Mouse (Mus musculus) heart, adult 2 months (tissue): ENCODE results near the gene Stat5b. TPM values are rescaled to one million over a fixed set of nuclear protein-coding genes. Genes with fewer than 3 reads are reported as not detected.

Source experiments
- DNase-seq, 2 experiments: peaks; one replicate each; pipeline ENCODE4 v3.0.0; 2021
- H3K27ac ChIP-seq: fragments of 200-600 bp; 2 replicates; pipeline ENCODE4 v1.8.1; 2022
- H3K27me3 ChIP-seq: fragments of 200-500 bp; 2 replicates; pipeline ENCODE4 v1.6.1; 2012; ENCODE audit warnings: mild to moderate bottlenecking, low read length, inconsistent platforms, mixed read lengths; ENCODE audit not compliant: control insufficient read depth, insufficient read depth
- H3K36me3 ChIP-seq: fragments of 200-500 bp; 2 replicates; pipeline ENCODE4 v1.6.1; 2012; ENCODE audit warnings: low read length, inconsistent platforms; ENCODE audit not compliant: control insufficient read depth, insufficient read depth
- H3K4me1 ChIP-seq: fragments of 200-500 bp; 2 replicates; pipeline ENCODE4 v1.6.1; 2011; ENCODE audit warnings: low read length; ENCODE audit not compliant: control insufficient read depth, insufficient read depth
- H3K4me3 ChIP-seq: fragments of 200-600 bp; 2 replicates; pipeline ENCODE4 v1.8.1; 2022
- H3K79me2 ChIP-seq: fragments of 200-500 bp; replicated peaks from 2 replicates; pipeline ENCODE4 v1.6.1; 2012; ENCODE audit warnings: mild to moderate bottlenecking, inconsistent platforms, low read length, moderate library complexity, mixed read lengths; ENCODE audit not compliant: control insufficient read depth, insufficient read depth
- H3K9ac ChIP-seq: fragments of 200-500 bp; 2 replicates; pipeline ENCODE4 v1.6.1; 2012; ENCODE audit warnings: low read depth, mild to moderate bottlenecking, control low read depth, inconsistent platforms, low read length, mixed read lengths
- CTCF ChIP-seq: fragments of 200-600 bp; IDR thresholded peaks from 2 replicates; pipeline ENCODE4 v1.8.1; 2022; ENCODE audit warnings: antibody characterized with exemption, mild to moderate bottlenecking, moderate library complexity
- EP300 ChIP-seq: fragments of 200-500 bp; IDR thresholded peaks from 2 replicates; pipeline ENCODE4 v1.6.1; 2011; ENCODE audit warnings: low read depth, low read length, control low read depth; ENCODE audit not compliant: insufficient read depth
- POLR2A ChIP-seq: fragments of 200-500 bp; IDR thresholded peaks from 2 replicates; pipeline ENCODE4 v1.6.1; 2011; ENCODE audit warnings: mild to moderate bottlenecking, low read depth, low read length, control low read depth; ENCODE audit not compliant: insufficient read depth
- WGBS: fragments of 180-500 bp; shearing (Covaris S2); methylation state at CpG from one replicate; pipeline ENCODE4 v1.1.7; 2018; 5-methylcytosine and 5-hydroxymethylcytosine counted together
- intact Hi-C: fragments of 180-260 bp; cut with DNase I; formaldehyde crosslinking; loops from one replicate; pipeline ENCODE4 v1.15.1; 2025
- polyA plus RNA-seq: library from polyadenylated mRNA; depleted of rRNA; stranded (reverse); fragments of >200 nt; gene quantifications from 2 replicates; pipeline ENCODE4 v1.2.3, GENCODE M21; 2012
- total RNA-seq, 2 experiments: library from RNA; stranded (reverse); gene quantifications; 2 replicates each; pipeline ENCODE4 v1.2.3; 2021

Stat5b gene
- total and polyA plus RNA-seq, 3 experiments = 35.4 to 65.2 (median 58.6) TPM

DNA sequence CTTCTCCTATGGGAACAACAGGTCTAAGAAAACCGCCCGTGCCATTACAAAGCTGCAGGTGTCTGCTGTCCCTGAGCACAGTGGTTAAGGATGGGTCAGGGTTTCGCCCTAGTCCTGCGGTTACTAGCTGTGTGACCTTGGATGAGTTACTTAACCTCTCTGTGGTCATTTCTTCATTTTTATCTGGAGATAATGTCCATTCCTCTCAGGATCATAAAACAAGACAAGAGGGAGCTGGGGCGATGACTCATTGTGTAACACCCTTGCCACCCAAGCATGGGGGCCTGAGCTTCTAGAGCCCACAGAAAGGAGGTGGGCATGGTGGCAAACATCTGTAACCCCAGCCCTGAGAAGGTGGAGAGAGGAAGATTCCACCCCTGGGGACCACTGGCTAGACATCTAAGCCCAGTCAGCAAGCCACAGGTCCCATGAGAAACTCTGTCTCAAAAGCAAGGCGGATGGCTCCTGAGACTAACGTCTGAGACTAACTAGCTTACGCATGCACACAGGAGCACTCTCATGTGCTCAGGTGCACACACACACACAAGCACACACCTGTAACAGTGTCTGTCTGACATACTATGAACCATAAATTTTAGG is 7.4 kb downstream of the Stat5b start:
- intact Hi-C loops = no loop called here
- no peak overlapping the region for H3K9ac ChIP-seq
- H3K79me2 ChIP-seq = peaks cover 9% of the 10 kb centered on the region
- no peak overlapping the region for H3K4me3 ChIP-seq
- WGBS = 91% methylated on average over 8 of the region's 8 CpGs
- TF ChIP-seq POLR2A = no peak
- no peak for TF ChIP-seq CTCF
- no peak for TF ChIP-seq EP300
- H3K27me3 ChIP-seq = no peaks in the 10 kb centered on the region
- DNase-seq = no peak
- peaks cover 11% of the 10 kb centered on the region for H3K4me1 ChIP-seq
- H3K27ac ChIP-seq = no peak overlapping the region
- H3K36me3 ChIP-seq = peaks cover 7% of the 10 kb centered on the region; the same call in 1 of the 2 replicates

DNA sequence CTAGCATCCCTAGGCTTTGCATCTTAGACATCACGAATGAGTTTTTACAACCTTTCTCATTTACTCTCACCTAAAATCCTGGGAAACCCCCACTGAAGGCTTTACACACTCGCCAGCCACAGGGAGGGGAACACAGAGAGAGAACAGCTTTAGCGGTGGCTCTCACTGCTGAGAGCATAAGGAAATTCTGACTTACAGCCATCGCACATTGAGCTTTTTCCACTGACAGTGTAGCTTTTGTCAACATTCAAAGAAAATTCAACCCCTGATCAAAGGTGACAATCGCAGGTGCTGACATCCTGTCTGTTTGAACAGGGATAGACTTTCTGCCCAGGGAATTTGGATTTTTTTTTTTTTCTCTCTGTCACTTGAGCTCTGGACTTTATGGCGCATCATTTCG is 8.5 kb downstream of the Stat5b start:
- no peak for DNase-seq
- intact Hi-C loops = no loop called here
- Histone ChIP-seq H3K9ac (no peak overlapping the region), H3K4me3 (no peak overlapping the region), H3K36me3 (peaks cover 5% of the 10 kb centered on the region; the same call in 1 of the 2 replicates), H3K79me2 (peaks cover 9% of the 10 kb centered on the region), H3K27ac (no peak overlapping the region), H3K27me3 (no peaks in the 10 kb centered on the region), H3K4me1 (peaks cover 11% of the 10 kb centered on the region)
- WGBS = 88% methylated on average over 7 of the region's 7 CpGs
- TF ChIP-seq CTCF (no peak), POLR2A (no peak), EP300 (no peak)

DNA sequence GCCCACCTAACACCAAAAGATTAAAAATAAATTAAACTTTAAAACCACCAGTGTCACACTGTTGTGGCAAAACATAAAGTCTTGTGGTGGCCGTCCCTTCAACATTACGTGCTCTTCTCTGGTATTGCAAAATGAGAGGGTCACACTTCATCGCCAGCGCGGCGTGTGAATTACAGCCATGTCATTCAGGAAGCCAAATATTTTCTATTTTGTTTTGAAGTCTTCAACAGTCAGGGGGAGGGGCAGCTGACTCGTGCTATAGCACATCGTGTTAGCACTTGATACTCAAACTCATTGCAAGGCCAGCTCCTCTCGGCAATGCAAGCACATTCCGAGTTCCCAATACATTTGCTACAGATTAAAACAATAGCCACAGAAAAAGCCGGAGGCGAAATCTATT is 9.7 kb downstream of the Stat5b start:
- Histone ChIP-seq H3K36me3 (peaks cover 5% of the 10 kb centered on the region; the same call in 1 of the 2 replicates), H3K9ac (no peak overlapping the region), H3K27me3 (no peaks in the 10 kb centered on the region), H3K4me1 (peaks cover 9% of the 10 kb centered on the region), H3K27ac (no peak overlapping the region; the same call in none of the 2 replicates), H3K4me3 (no peak overlapping the region), H3K79me2 (peaks cover 9% of the 10 kb centered on the region)
- no peak for DNase-seq
- TF ChIP-seq CTCF (no peak), POLR2A (no peak), EP300 (no peak)
- WGBS = 29% methylated on average over 12 of the region's 12 CpGs
- intact Hi-C loops = no loop called here

DNA sequence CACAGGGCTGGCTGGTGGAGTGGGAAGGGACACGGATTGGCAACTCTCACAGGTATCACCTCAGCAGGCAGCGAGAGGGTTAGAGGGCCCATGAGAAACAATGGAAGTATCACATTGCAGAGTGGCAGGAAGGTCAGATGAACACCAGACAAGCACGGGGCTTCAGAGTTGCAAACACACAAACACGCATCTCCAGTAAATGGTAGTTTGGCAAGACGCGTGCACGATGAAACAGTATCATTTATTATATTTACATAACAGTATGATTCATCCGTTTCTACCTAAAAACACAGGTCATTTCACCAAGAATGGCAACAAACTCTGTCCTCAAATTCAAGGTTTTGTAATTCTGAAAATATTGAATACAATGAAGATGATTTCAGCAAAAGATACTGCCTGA is 11.0 kb downstream of the Stat5b start:
- intact Hi-C loops = no loop called here
- Histone ChIP-seq H3K9ac (no peak overlapping the region), H3K4me1 (peaks cover 5% of the 10 kb centered on the region), H3K27ac (peak overlapping the region; percentile 43), H3K79me2 (peaks cover 7% of the 10 kb centered on the region), H3K36me3 (peaks cover 5% of the 10 kb centered on the region; the same call in 1 of the 2 replicates), H3K4me3 (no peak overlapping the region), H3K27me3 (no peaks in the 10 kb centered on the region)
- 48% methylated on average over 8 of the region's 8 CpGs for WGBS
- TF ChIP-seq POLR2A = no peak
- TF ChIP-seq EP300 = no peak
- TF ChIP-seq CTCF = no peak
- DNase-seq = peak in 1 of 2 experiments; percentile 17

- Histone ChIP-seq H3K9ac (no peak overlapping the region), H3K36me3 (peaks cover 5% of the 10 kb centered on the region; the same call in 1 of the 2 replicates), H3K27ac (no peak overlapping the region), H3K79me2 (peaks cover 8% of the 10 kb centered on the region), H3K4me3 (no peak overlapping the region), H3K4me1 (peaks cover 5% of the 10 kb centered on the region), H3K27me3 (no peaks in the 10 kb centered on the region)
- DNase-seq = no peak
- intact Hi-C loops = no loop called here
- TF ChIP-seq POLR2A = no peak
- TF ChIP-seq CTCF = no peak
- no peak for TF ChIP-seq EP300
- 92% methylated on average over 9 of the region's 9 CpGs for WGBS
Observed at GRCm38 (mm10) chr11:100838894-100839293, 11.6 kb downstream of the Stat5b start.

DNA sequence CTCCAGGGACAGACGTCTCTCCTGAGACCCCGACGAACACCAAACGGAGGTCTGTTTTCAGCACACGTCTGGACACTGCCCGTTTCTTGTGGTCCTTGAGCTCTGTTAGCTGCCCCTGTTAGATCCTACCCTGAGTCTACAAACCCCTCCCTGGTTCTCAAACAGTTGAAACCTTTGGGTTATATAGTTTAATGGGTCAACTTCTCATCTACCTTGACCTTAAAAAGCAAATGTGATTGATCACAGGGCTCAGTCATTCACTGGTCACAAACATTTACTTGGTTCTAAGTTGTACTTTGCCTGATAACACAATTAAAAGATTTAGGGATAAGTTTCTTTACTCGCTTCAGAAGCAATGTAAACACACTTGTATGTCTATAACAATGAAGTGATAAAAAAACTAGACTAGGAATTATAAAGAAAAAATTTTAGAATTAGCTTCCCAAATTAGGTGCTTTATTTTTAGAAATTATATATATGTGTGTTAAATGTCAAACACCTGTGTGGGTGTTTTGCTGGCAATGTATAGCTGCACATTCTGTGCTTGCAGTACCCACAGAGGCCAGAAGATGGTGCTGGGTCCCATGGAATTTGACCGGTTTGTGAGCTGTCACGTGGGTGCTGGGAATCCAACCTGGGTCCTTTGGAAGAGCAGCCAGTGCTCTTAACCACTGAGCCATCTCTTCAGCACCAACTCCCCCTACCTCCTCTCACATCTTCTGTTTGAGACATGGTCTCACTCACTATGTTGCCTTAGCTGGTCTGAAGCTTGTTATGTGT is 13.4 kb downstream of the Stat5b start:
- H3K9ac ChIP-seq = no peak overlapping the region
- H3K27ac ChIP-seq = no peak overlapping the region
- intact Hi-C loops = no loop called here
- peaks cover 5% of the 10 kb centered on the region; the same call in 1 of the 2 replicates for H3K36me3 ChIP-seq
- 83% methylated on average over 9 of the region's 9 CpGs for WGBS
- H3K79me2 ChIP-seq = peaks cover 5% of the 10 kb centered on the region; the same call in 1 of the 2 replicates
- TF ChIP-seq POLR2A (no peak), CTCF (peak; percentile 65), EP300 (no peak)
- H3K27me3 ChIP-seq = no peaks in the 10 kb centered on the region
- peaks cover 7% of the 10 kb centered on the region for H3K4me1 ChIP-seq
- H3K4me3 ChIP-seq = no peak overlapping the region
- peak in 1 of 2 experiments; percentile 21 for DNase-seq
